Mouse (Mus musculus) c-Kit-positive CD71-positive TER-119-negative erythroid progenitor cells, embryonic 14.5 days (primary cell): Measurements from ENCODE around the gene Nek1.
A peak's percentile ranks its signal among the peaks of the same experiment; 100 is the strongest.

ENCODE experiments used
- DNase-seq: peaks from one replicate; pipeline ENCODE4 v3.0.0-alpha.2; 2013; ENCODE audit warnings: low read depth

Nek1 gene

GRCm38 (mm10) chr8:60992910-60993638 is at the start of gene Nek1:
Nek1 (plus strand) TSS chr8:60993195.
- peak; percentile 93 for DNase-seq

- no peak for DNase-seq
These were observed 45.5 kb upstream of the Nek1 start for GRCm38 (mm10) chr8:60947503-60947902.

- DNase-seq = peak; percentile 62
These were observed 43.1 kb upstream of the Nek1 start for GRCm38 (mm10) chr8:60949859-60950258.

- no peak for DNase-seq
These were observed 41.7 kb upstream of the Nek1 start for GRCm38 (mm10) chr8:60951271-60951670.

GRCm38 (mm10) chr8:60951757-60952156 is 41.2 kb upstream of the Nek1 start:
- DNase-seq = no peak

- no peak for DNase-seq
These were observed 40.2 kb upstream of the Nek1 start for GRCm38 (mm10) chr8:60952803-60953202.

- DNase-seq = peak; percentile 92
These were observed 38.5 kb upstream of the Nek1 start for GRCm38 (mm10) chr8:60954281-60955014.

- DNase-seq = peak; percentile 72
These were observed 36.1 kb upstream of the Nek1 start for GRCm38 (mm10) chr8:60956847-60957246.

GRCm38 (mm10) chr8:60962763-60963162 is 30.2 kb upstream of the Nek1 start:
- no peak for DNase-seq

- DNase-seq = no peak
These were observed 29.1 kb upstream of the Nek1 start for GRCm38 (mm10) chr8:60963931-60964330.

GRCm38 (mm10) chr8:60964518-60964917 is 28.5 kb upstream of the Nek1 start:
- DNase-seq = no peak

- no peak for DNase-seq
These were observed 27.7 kb upstream of the Nek1 start for GRCm38 (mm10) chr8:60965306-60965705.

- DNase-seq = no peak
These were observed 27.3 kb upstream of the Nek1 start for GRCm38 (mm10) chr8:60965741-60966140.

- DNase-seq = no peak
These were observed 23.9 kb upstream of the Nek1 start for GRCm38 (mm10) chr8:60969091-60969490.

- no peak for DNase-seq
These were observed 21.2 kb upstream of the Nek1 start for GRCm38 (mm10) chr8:60971808-60972207.

- peak; percentile 73 for DNase-seq
These were observed 19.5 kb upstream of the Nek1 start for GRCm38 (mm10) chr8:60973448-60973847.

- DNase-seq = peak; percentile 66
These were observed 18.2 kb upstream of the Nek1 start for GRCm38 (mm10) chr8:60974837-60975236.

GRCm38 (mm10) chr8:60976818-60977217 is 16.2 kb upstream of the Nek1 start:
- DNase-seq = no peak

GRCm38 (mm10) chr8:60978496-60978895 is 14.5 kb upstream of the Nek1 start:
- no peak for DNase-seq

- DNase-seq = no peak
These were observed 11.6 kb upstream of the Nek1 start for GRCm38 (mm10) chr8:60981388-60981787.

GRCm38 (mm10) chr8:60982701-60983687 is 10.0 kb upstream of the Nek1 start, which contains the start of gene Clcn3:
Clcn3 (minus strand) TSS chr8:60983300.
- peak; percentile 97 for DNase-seq

GRCm38 (mm10) chr8:60983688-60984079 is 9.3 kb upstream of the Nek1 start:
- DNase-seq = peak; percentile 61
